Mouse (Mus musculus): ENCODE results near the gene Elf5. TPM values are rescaled to one million over a fixed set of nuclear protein-coding genes. Genes with fewer than 3 reads are reported as not detected.

Elf5 gene
- polyA plus RNA-seq, 1 experiment from 2014 or later: 2.6 TPM

- peak; percentile 74; the same call in 1 of the 2 replicates for ATAC-seq (ENCODE audit: low read depth)
- Histone ChIP-seq H3K27me3 (replicated peaks; ENCODE audit: control insufficient read depth, insufficient read depth, low read length) (no peaks in the 10 kb centered on the region), H3K36me3 (ENCODE audit: control insufficient read depth, insufficient read depth, low read length) (no peaks in the 10 kb centered on the region), H3K4me1 (ENCODE audit: control insufficient read depth, insufficient read depth, low read length) (no peaks in the 10 kb centered on the region), H3K4me2 (ENCODE audit: low read depth, low read length) (no peak overlapping the region), H3K4me3 (ENCODE audit: low read depth, low read length) (no peak overlapping the region), H3K9me3 (ENCODE audit: control insufficient read depth, low read length) (no peaks in the 10 kb centered on the region), H3K27ac (replicated peaks; ENCODE audit: low read depth, low read length) (no peak overlapping the region), H3K9ac (ENCODE audit: low read depth, low read length) (no peak overlapping the region)
- 71% methylated on average over 6 of the region's 6 CpGs for WGBS
- DNase-seq (ENCODE audit: low spot score): no peak
These were observed 13.4 kb upstream of the Elf5 start for GRCm38 (mm10) chr2:103398110-103398509.

GRCm38 (mm10) chr2:103400691-103401090, 10.8 kb upstream of the Elf5 start:
- Histone ChIP-seq H3K4me2 (ENCODE audit: low read depth, low read length) (no peak overlapping the region), H3K27me3 (replicated peaks; ENCODE audit: control insufficient read depth, insufficient read depth, low read length) (no peaks in the 10 kb centered on the region), H3K4me3 (ENCODE audit: low read depth, low read length) (no peak overlapping the region), H3K27ac (replicated peaks; ENCODE audit: low read depth, low read length) (no peak overlapping the region), H3K9ac (ENCODE audit: low read depth, low read length) (no peak overlapping the region), H3K36me3 (ENCODE audit: control insufficient read depth, insufficient read depth, low read length) (no peaks in the 10 kb centered on the region), H3K4me1 (ENCODE audit: control insufficient read depth, insufficient read depth, low read length) (no peaks in the 10 kb centered on the region), H3K9me3 (ENCODE audit: control insufficient read depth, low read length) (no peaks in the 10 kb centered on the region)
- DNase-seq (ENCODE audit: low spot score): peak; percentile 51
- 64% methylated on average over 4 of the region's 4 CpGs for WGBS
- ATAC-seq (ENCODE audit: low read depth): peak; percentile 30; the same call in 1 of the 2 replicates

GRCm38 (mm10) chr2:103406239-103406638, 5.2 kb upstream of the Elf5 start:
- Histone ChIP-seq H3K4me3 (ENCODE audit: low read depth, low read length) (no peak overlapping the region), H3K27ac (replicated peaks; ENCODE audit: low read depth, low read length) (no peak overlapping the region), H3K4me1 (ENCODE audit: control insufficient read depth, insufficient read depth, low read length) (no peaks in the 10 kb centered on the region), H3K27me3 (replicated peaks; ENCODE audit: control insufficient read depth, insufficient read depth, low read length) (no peaks in the 10 kb centered on the region), H3K9ac (ENCODE audit: low read depth, low read length) (no peak overlapping the region), H3K9me3 (ENCODE audit: control insufficient read depth, low read length) (no peaks in the 10 kb centered on the region), H3K36me3 (ENCODE audit: control insufficient read depth, insufficient read depth, low read length) (no peaks in the 10 kb centered on the region), H3K4me2 (ENCODE audit: low read depth, low read length) (no peak overlapping the region)
- DNase-seq (ENCODE audit: low spot score) (no peak), ATAC-seq (ENCODE audit: low read depth) (no peak)
- WGBS: 84% methylated on average over 3 of the region's 3 CpGs

- Histone ChIP-seq H3K9ac (ENCODE audit: low read depth, low read length) (no peak overlapping the region), H3K4me2 (ENCODE audit: low read depth, low read length) (no peak overlapping the region), H3K27ac (replicated peaks; ENCODE audit: low read depth, low read length) (no peak overlapping the region), H3K9me3 (ENCODE audit: control insufficient read depth, low read length) (no peaks in the 10 kb centered on the region), H3K27me3 (replicated peaks; ENCODE audit: control insufficient read depth, insufficient read depth, low read length) (no peaks in the 10 kb centered on the region), H3K36me3 (ENCODE audit: control insufficient read depth, insufficient read depth, low read length) (no peaks in the 10 kb centered on the region), H3K4me3 (ENCODE audit: low read depth, low read length) (no peak overlapping the region), H3K4me1 (ENCODE audit: control insufficient read depth, insufficient read depth, low read length) (no peaks in the 10 kb centered on the region)
- DNase-seq (ENCODE audit: low spot score): no peak
- WGBS: 87% methylated on average over 3 of the region's 3 CpGs
- no peak for ATAC-seq (ENCODE audit: low read depth)
These were observed 328 bp downstream of the Elf5 start for GRCm38 (mm10) chr2:103411816-103412215.

GRCm38 (mm10) chr2:103413381-103413780, 1.9 kb downstream of the Elf5 start:
- no peak overlapping the region for H3K9ac ChIP-seq (ENCODE audit: low read depth, low read length)
- H3K4me3 ChIP-seq (ENCODE audit: low read depth, low read length): no peak overlapping the region
- 70% methylated on average over 5 of the region's 5 CpGs for WGBS
- no peak overlapping the region for H3K4me2 ChIP-seq (ENCODE audit: low read depth, low read length)
- H3K4me1 ChIP-seq (ENCODE audit: control insufficient read depth, insufficient read depth, low read length): no peaks in the 10 kb centered on the region
- H3K9me3 ChIP-seq (ENCODE audit: control insufficient read depth, low read length): no peaks in the 10 kb centered on the region
- no peaks in the 10 kb centered on the region for H3K36me3 ChIP-seq (ENCODE audit: control insufficient read depth, insufficient read depth, low read length)
- DNase-seq (ENCODE audit: low spot score) (no peak), ATAC-seq (ENCODE audit: low read depth) (no peak)
- H3K27me3 ChIP-seq (replicated peaks; ENCODE audit: control insufficient read depth, insufficient read depth, low read length): no peaks in the 10 kb centered on the region
- H3K27ac ChIP-seq (replicated peaks; ENCODE audit: low read depth, low read length): no peak overlapping the region

- Histone ChIP-seq H3K36me3 (ENCODE audit: control insufficient read depth, insufficient read depth, low read length) (no peaks in the 10 kb centered on the region), H3K27me3 (replicated peaks; ENCODE audit: control insufficient read depth, insufficient read depth, low read length) (no peaks in the 10 kb centered on the region), H3K4me3 (ENCODE audit: low read depth, low read length) (no peak overlapping the region), H3K9me3 (ENCODE audit: control insufficient read depth, low read length) (no peaks in the 10 kb centered on the region), H3K4me1 (ENCODE audit: control insufficient read depth, insufficient read depth, low read length) (no peaks in the 10 kb centered on the region), H3K27ac (replicated peaks; ENCODE audit: low read depth, low read length) (no peak overlapping the region), H3K9ac (ENCODE audit: low read depth, low read length) (no peak overlapping the region), H3K4me2 (ENCODE audit: low read depth, low read length) (no peak overlapping the region)
- DNase-seq (ENCODE audit: low spot score) (no peak), ATAC-seq (ENCODE audit: low read depth) (no peak)
- 88% methylated on average over 3 of the region's 3 CpGs for WGBS
These were observed 4.3 kb downstream of the Elf5 start for GRCm38 (mm10) chr2:103415774-103416173.

GRCm38 (mm10) chr2:103420650-103421507, 9.4 kb downstream of the Elf5 start:
- no peaks in the 10 kb centered on the region; the same call in 1 of the 2 replicates for H3K4me1 ChIP-seq (ENCODE audit: control insufficient read depth, insufficient read depth, low read length)
- no peak for DNase-seq (ENCODE audit: low spot score)
- 55% methylated on average over 15 of the region's 15 CpGs for WGBS

GRCm38 (mm10) chr2:103423884-103424283, 12.4 kb downstream of the Elf5 start:
- Histone ChIP-seq H3K4me2 (ENCODE audit: low read depth, low read length) (peak overlapping the region; percentile 27), H3K4me3 (ENCODE audit: low read depth, low read length) (peak overlapping the region; percentile 14; the same call in 1 of the 2 replicates), H3K9me3 (ENCODE audit: control insufficient read depth, low read length) (no peaks in the 10 kb centered on the region), H3K27ac (replicated peaks; ENCODE audit: low read depth, low read length) (peak overlapping the region; percentile 18; the same call in 1 of the 2 replicates), H3K27me3 (replicated peaks; ENCODE audit: control insufficient read depth, insufficient read depth, low read length) (no peaks in the 10 kb centered on the region), H3K9ac (ENCODE audit: low read depth, low read length) (peak overlapping the region; percentile 22; the same call in 1 of the 2 replicates), H3K4me1 (ENCODE audit: control insufficient read depth, insufficient read depth, low read length) (no peaks in the 10 kb centered on the region; the same call in 1 of the 2 replicates), H3K36me3 (ENCODE audit: control insufficient read depth, insufficient read depth, low read length) (no peaks in the 10 kb centered on the region)
- peak; percentile 71 for DNase-seq (ENCODE audit: low spot score)
- peak; percentile 53 for ATAC-seq (ENCODE audit: low read depth)
- 60% methylated on average over 12 of the region's 12 CpGs for WGBS

More at GRCm38 (mm10) chr2:103420650-103421507, 9.4 kb downstream of the Elf5 start:
- H3K9ac ChIP-seq (ENCODE audit: low read depth, low read length): no peak overlapping the region
- no peak overlapping the region for H3K4me3 ChIP-seq (ENCODE audit: low read depth, low read length)
- H3K4me2 ChIP-seq (ENCODE audit: low read depth, low read length): no peak overlapping the region
- no peaks in the 10 kb centered on the region for H3K9me3 ChIP-seq (ENCODE audit: control insufficient read depth, low read length)
- no peak for ATAC-seq (ENCODE audit: low read depth)
- H3K27me3 ChIP-seq (replicated peaks; ENCODE audit: control insufficient read depth, insufficient read depth, low read length): no peaks in the 10 kb centered on the region
- H3K36me3 ChIP-seq (ENCODE audit: control insufficient read depth, insufficient read depth, low read length): no peaks in the 10 kb centered on the region
- H3K27ac ChIP-seq (replicated peaks; ENCODE audit: low read depth, low read length): no peak overlapping the region

All from embryonic facial prominence, embryonic 14.5 days (tissue).